Mouse (Mus musculus): ENCODE results near the gene Wdr11. TPM values are rescaled to one million over a fixed set of nuclear protein-coding genes. Genes with fewer than 3 reads are reported as not detected.

The Wdr11 gene
- 37.2 and 40.3 TPM in 2 replicates for polyA plus RNA-seq (2015; fragmentation: Nextera tagmentation; extraction: Ambion mirVana)

DNA sequence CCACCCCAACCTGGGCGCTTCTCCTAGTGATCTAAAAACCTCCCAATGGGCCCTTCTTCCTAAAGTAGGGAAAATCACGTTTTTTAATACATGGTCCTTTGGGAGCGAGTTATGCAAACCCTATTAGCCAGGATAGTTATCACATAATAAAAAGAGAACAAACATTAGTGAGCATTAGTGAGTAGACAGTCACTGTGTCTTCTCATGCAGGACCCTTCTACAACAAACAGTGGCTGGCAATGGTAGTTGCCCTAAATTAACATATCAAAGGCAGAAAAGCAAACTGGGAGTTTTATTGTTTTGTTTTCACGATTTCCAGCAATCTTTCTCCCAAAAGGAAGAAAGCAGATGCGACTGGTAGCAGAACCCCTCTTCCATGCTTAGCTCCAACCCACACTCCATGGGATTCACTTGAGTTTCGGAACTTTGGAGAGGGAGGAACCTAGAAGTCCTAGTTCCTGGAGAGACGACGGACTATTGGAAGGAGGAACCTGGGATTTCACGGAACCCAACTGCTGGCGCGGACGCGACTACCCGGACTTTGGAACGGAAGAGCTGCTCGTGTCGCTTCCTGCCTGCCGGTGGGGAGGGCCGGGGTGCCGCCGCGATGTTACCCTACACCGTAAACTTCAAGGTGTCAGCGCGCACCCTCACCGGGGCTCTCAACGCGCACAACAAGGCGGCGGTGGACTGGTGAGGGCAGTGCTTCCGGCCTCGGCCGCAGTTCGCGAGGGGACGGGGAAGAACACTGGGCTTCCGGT is at the start of gene Wdr11:
TSS of gene Wdr11 (plus strand) at position 493 of the 761 bp plus-strand sequence.
- peak within 1 kb of the TSS; percentile 85 for H3K4me2 ChIP-seq (ENCODE audit: low read length)
- peak within 1 kb of the TSS; percentile 88 for H3K4me3 ChIP-seq (ENCODE audit: low read length)
- no peaks in the 10 kb centered on the region for H3K9me3 ChIP-seq (ENCODE audit: control insufficient read depth, low read length)
- H3K27me3 ChIP-seq (replicated peaks; ENCODE audit: control insufficient read depth, insufficient read depth, low read length): no peaks in the 10 kb centered on the region
- H3K36me3 ChIP-seq (ENCODE audit: control insufficient read depth, insufficient read depth, low read length): no peaks in the 10 kb centered on the region
- 3% methylated on average over 37 of the region's 37 CpGs for WGBS
- H3K4me1 ChIP-seq (ENCODE audit: control insufficient read depth, insufficient read depth, low read depth, low read length): peaks cover 9% of the 10 kb centered on the region
- peak; percentile 95 for ATAC-seq
- H3K9ac ChIP-seq (ENCODE audit: low read depth, low read length): peak within 1 kb of the TSS; percentile 91
- H3K27ac ChIP-seq (ENCODE audit: low read depth, low read length): peak within 1 kb of the TSS; percentile 96

DNA sequence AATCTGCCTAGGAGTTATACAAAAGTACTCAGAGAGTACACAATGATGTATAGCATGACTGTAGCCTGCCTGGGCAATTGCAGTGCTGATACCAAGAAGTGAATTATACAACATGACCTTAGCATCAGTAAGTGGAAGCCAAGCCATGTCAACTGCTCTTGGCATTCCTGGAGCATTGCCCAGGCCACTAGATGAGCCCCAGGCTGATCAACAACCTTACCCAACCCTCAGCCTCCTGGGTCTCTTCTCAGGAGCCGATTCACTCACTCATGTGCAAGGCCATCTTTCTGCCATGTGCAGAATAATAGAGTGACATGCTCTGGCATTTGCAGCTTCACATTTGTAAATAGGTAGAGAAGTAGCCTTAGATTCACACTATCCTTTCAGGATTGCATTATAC is 24.1 kb upstream of the Wdr11 start:
- no peak for ATAC-seq
- Histone ChIP-seq H3K27me3 (replicated peaks; ENCODE audit: control insufficient read depth, insufficient read depth, low read length) (no peaks in the 10 kb centered on the region), H3K27ac (ENCODE audit: low read depth, low read length) (no peak overlapping the region), H3K36me3 (ENCODE audit: control insufficient read depth, insufficient read depth, low read length) (no peaks in the 10 kb centered on the region), H3K4me1 (ENCODE audit: control insufficient read depth, insufficient read depth, low read depth, low read length) (no peaks in the 10 kb centered on the region), H3K9me3 (ENCODE audit: control insufficient read depth, low read length) (no peaks in the 10 kb centered on the region), H3K4me2 (ENCODE audit: low read length) (no peak overlapping the region), H3K4me3 (ENCODE audit: low read length) (no peak overlapping the region), H3K9ac (ENCODE audit: low read depth, low read length) (no peak overlapping the region)
- WGBS: 56% methylated on average over 1 of the region's 1 CpGs

- Histone ChIP-seq H3K27me3 (replicated peaks; ENCODE audit: control insufficient read depth, insufficient read depth, low read length) (no peaks in the 10 kb centered on the region), H3K4me3 (ENCODE audit: low read length) (no peak overlapping the region), H3K4me2 (ENCODE audit: low read length) (no peak overlapping the region), H3K9ac (ENCODE audit: low read depth, low read length) (no peak overlapping the region), H3K4me1 (ENCODE audit: control insufficient read depth, insufficient read depth, low read depth, low read length) (no peaks in the 10 kb centered on the region), H3K36me3 (ENCODE audit: control insufficient read depth, insufficient read depth, low read length) (no peaks in the 10 kb centered on the region), H3K9me3 (ENCODE audit: control insufficient read depth, low read length) (no peaks in the 10 kb centered on the region), H3K27ac (ENCODE audit: low read depth, low read length) (no peak overlapping the region)
- WGBS: 21% methylated on average over 2 of the region's 2 CpGs
- ATAC-seq: peak; percentile 74
Measured at GRCm38 (mm10) chr7:129568338-129568737, 23.3 kb upstream of the Wdr11 start.

DNA sequence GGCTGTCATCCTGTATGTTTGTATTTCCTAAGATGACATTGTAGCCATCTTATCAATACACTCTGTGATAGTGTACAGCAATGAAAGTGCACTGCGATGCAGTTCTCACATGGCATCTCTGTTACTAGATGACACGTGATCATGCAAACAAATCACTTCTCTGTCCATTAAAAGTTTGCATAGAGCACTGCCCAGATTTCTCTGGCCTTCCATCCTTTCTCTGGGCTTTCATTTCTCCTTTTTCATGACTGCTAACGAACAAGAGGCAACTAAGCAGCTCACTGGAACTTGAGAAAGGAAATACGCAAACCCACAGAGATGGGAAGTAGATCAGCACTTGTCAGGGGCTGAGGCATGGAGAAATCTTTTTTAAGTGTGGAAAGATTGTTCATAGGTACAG is 17.2 kb upstream of the Wdr11 start:
- Histone ChIP-seq H3K36me3 (ENCODE audit: control insufficient read depth, insufficient read depth, low read length) (no peaks in the 10 kb centered on the region), H3K4me2 (ENCODE audit: low read length) (no peak overlapping the region), H3K9ac (ENCODE audit: low read depth, low read length) (no peak overlapping the region), H3K27ac (ENCODE audit: low read depth, low read length) (no peak overlapping the region), H3K27me3 (replicated peaks; ENCODE audit: control insufficient read depth, insufficient read depth, low read length) (no peaks in the 10 kb centered on the region), H3K4me3 (ENCODE audit: low read length) (no peak overlapping the region), H3K4me1 (ENCODE audit: control insufficient read depth, insufficient read depth, low read depth, low read length) (peaks cover 10% of the 10 kb centered on the region), H3K9me3 (ENCODE audit: control insufficient read depth, low read length) (no peaks in the 10 kb centered on the region)
- 80% methylated on average over 4 of the region's 4 CpGs for WGBS
- ATAC-seq: no peak

GRCm38 (mm10) chr7:129575110-129575784 is 16.4 kb upstream of the Wdr11 start:
- no peaks in the 10 kb centered on the region for H3K27me3 ChIP-seq (replicated peaks; ENCODE audit: control insufficient read depth, insufficient read depth, low read length)
- peaks cover 10% of the 10 kb centered on the region for H3K4me1 ChIP-seq (ENCODE audit: control insufficient read depth, insufficient read depth, low read depth, low read length)
- H3K27ac ChIP-seq (ENCODE audit: low read depth, low read length): peak overlapping the region; percentile 63; the same call in 1 of the 2 replicates
- no peak overlapping the region for H3K4me3 ChIP-seq (ENCODE audit: low read length)
- 18% methylated on average over 7 of the region's 7 CpGs for WGBS
- H3K4me2 ChIP-seq (ENCODE audit: low read length): no peak overlapping the region
- H3K9me3 ChIP-seq (ENCODE audit: control insufficient read depth, low read length): no peaks in the 10 kb centered on the region
- H3K9ac ChIP-seq (ENCODE audit: low read depth, low read length): peak overlapping the region; percentile 27; the same call in 1 of the 2 replicates
- no peaks in the 10 kb centered on the region for H3K36me3 ChIP-seq (ENCODE audit: control insufficient read depth, insufficient read depth, low read length)
- peak; percentile 30; the same call in 1 of the 2 replicates for ATAC-seq

- H3K4me3 ChIP-seq (ENCODE audit: low read length): peak overlapping the region; percentile 88
- no peaks in the 10 kb centered on the region for H3K36me3 ChIP-seq (ENCODE audit: control insufficient read depth, insufficient read depth, low read length)
- peak overlapping the region; percentile 85 for H3K4me2 ChIP-seq (ENCODE audit: low read length)
- no peaks in the 10 kb centered on the region for H3K27me3 ChIP-seq (replicated peaks; ENCODE audit: control insufficient read depth, insufficient read depth, low read length)
- H3K4me1 ChIP-seq (ENCODE audit: control insufficient read depth, insufficient read depth, low read depth, low read length): peaks cover 9% of the 10 kb centered on the region
- peak overlapping the region; percentile 91 for H3K9ac ChIP-seq (ENCODE audit: low read depth, low read length)
- ATAC-seq: peak; percentile 27; the same call in 1 of the 2 replicates
- no peaks in the 10 kb centered on the region for H3K9me3 ChIP-seq (ENCODE audit: control insufficient read depth, low read length)
- H3K27ac ChIP-seq (ENCODE audit: low read depth, low read length): peak overlapping the region; percentile 96
- under 1% methylated on average over 13 of the region's 13 CpGs for WGBS
Measured at GRCm38 (mm10) chr7:129592132-129592745, 576 bp downstream of the Wdr11 start.

GRCm38 (mm10) chr7:129597186-129597585 is 5.5 kb downstream of the Wdr11 start:
- peaks cover 10% of the 10 kb centered on the region; the same call in 1 of the 2 replicates for H3K36me3 ChIP-seq (ENCODE audit: control insufficient read depth, insufficient read depth, low read length)
- 98% methylated on average over 2 of the region's 2 CpGs for WGBS
- no peak overlapping the region for H3K4me3 ChIP-seq (ENCODE audit: low read length)
- H3K27me3 ChIP-seq (replicated peaks; ENCODE audit: control insufficient read depth, insufficient read depth, low read length): no peaks in the 10 kb centered on the region
- H3K4me2 ChIP-seq (ENCODE audit: low read length): no peak overlapping the region
- no peak overlapping the region for H3K27ac ChIP-seq (ENCODE audit: low read depth, low read length)
- no peaks in the 10 kb centered on the region for H3K9me3 ChIP-seq (ENCODE audit: control insufficient read depth, low read length)
- ATAC-seq: no peak
- H3K4me1 ChIP-seq (ENCODE audit: control insufficient read depth, insufficient read depth, low read depth, low read length): peaks cover 9% of the 10 kb centered on the region
- no peak overlapping the region for H3K9ac ChIP-seq (ENCODE audit: low read depth, low read length)

GRCm38 (mm10) chr7:129606291-129606690 is 14.6 kb downstream of the Wdr11 start:
- 97% methylated on average over 8 of the region's 8 CpGs for WGBS
- Histone ChIP-seq H3K9ac (ENCODE audit: low read depth, low read length) (no peak overlapping the region), H3K36me3 (ENCODE audit: control insufficient read depth, insufficient read depth, low read length) (peaks cover 32% of the 10 kb centered on the region), H3K4me3 (ENCODE audit: low read length) (no peak overlapping the region), H3K27ac (ENCODE audit: low read depth, low read length) (no peak overlapping the region), H3K4me1 (ENCODE audit: control insufficient read depth, insufficient read depth, low read depth, low read length) (no peaks in the 10 kb centered on the region), H3K4me2 (ENCODE audit: low read length) (no peak overlapping the region), H3K27me3 (replicated peaks; ENCODE audit: control insufficient read depth, insufficient read depth, low read length) (no peaks in the 10 kb centered on the region), H3K9me3 (ENCODE audit: control insufficient read depth, low read length) (no peaks in the 10 kb centered on the region)
- no peak for ATAC-seq

DNA sequence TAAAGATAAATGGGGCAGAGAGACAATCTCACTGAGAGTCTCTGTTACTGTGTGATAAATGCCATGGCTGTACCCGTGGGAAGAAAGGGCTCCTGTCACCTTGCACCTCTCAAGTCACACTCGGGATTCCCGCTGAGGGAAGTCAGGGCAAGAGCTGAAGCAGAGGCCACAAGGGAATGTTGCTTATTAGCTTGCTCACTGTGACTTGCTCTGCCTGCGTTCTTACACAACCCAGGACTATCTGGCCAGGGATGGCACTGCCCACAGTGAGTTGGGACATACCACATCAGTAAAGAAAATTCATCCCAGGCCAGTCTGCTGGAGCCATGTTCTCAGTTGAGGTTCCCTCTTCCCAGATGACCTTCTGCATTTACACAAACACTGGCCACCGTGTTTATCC is 29.5 kb downstream of the Wdr11 start:
- H3K9ac ChIP-seq (ENCODE audit: low read depth, low read length): no peak overlapping the region
- H3K4me2 ChIP-seq (ENCODE audit: low read length): no peak overlapping the region
- no peak overlapping the region for H3K4me3 ChIP-seq (ENCODE audit: low read length)
- no peaks in the 10 kb centered on the region for H3K9me3 ChIP-seq (ENCODE audit: control insufficient read depth, low read length)
- no peak for ATAC-seq
- H3K27me3 ChIP-seq (replicated peaks; ENCODE audit: control insufficient read depth, insufficient read depth, low read length): no peaks in the 10 kb centered on the region
- 94% methylated on average over 5 of the region's 5 CpGs for whole genome bisulfite sequencing
- H3K36me3 ChIP-seq (ENCODE audit: control insufficient read depth, insufficient read depth, low read length): peaks cover 23% of the 10 kb centered on the region
- H3K27ac ChIP-seq (ENCODE audit: low read depth, low read length): no peak overlapping the region
- no peaks in the 10 kb centered on the region for H3K4me1 ChIP-seq (ENCODE audit: control insufficient read depth, insufficient read depth, low read depth, low read length)

Data from hindbrain, embryonic 16.5 days (tissue).